Mouse (Mus musculus) gastrocnemius, postnatal 25 days (tissue): Measurements from ENCODE around the gene Bad. TPM values are rescaled to one million over a fixed set of nuclear protein-coding genes. Genes with fewer than 3 reads are reported as not detected.
"Not testable (repeated sequence)": the region's sequence is repeated elsewhere in the genome, so short reads cannot be mapped to it uniquely, and the experiment has no call there.

Experiments
- DNase-seq: peaks from one replicate; pipeline ENCODE4 v3.0.0; 2022
- long read RNA-seq, 2 experiments: library from polyadenylated mRNA; stranded (forward); transcript quantifications; one replicate each; pipeline ENCODE4 v2.0.0; 2021
- total RNA-seq, 2 experiments: library from RNA; stranded (reverse); gene quantifications; 1 replicate in 1 of 2; 2 replicates in 1 of 2; pipeline ENCODE4 v1.2.3; 2021

Gene Bad
- 10 to 100 TPM; 11.5 to 14.3 TPM for total RNA-seq
- long read RNA-seq, experiment 1, transcript Bad-202 (4 exons, 990 nt): major isoform, 13 of 26 reads
- long read RNA-seq, experiment 1, partial matches to known transcripts: 5 of 26 reads
- long read RNA-seq, experiment 1, other reads (novel, unspliced or antisense): 6 of 26 reads
- long read RNA-seq, experiment 2, transcript Bad-202 (4 exons, 990 nt): major isoform, 14 of 28 reads
- long read RNA-seq, experiment 2, partial matches to known transcripts: 5 of 28 reads
- long read RNA-seq, experiment 2, other reads (novel, unspliced or antisense): 5 of 28 reads

DNA sequence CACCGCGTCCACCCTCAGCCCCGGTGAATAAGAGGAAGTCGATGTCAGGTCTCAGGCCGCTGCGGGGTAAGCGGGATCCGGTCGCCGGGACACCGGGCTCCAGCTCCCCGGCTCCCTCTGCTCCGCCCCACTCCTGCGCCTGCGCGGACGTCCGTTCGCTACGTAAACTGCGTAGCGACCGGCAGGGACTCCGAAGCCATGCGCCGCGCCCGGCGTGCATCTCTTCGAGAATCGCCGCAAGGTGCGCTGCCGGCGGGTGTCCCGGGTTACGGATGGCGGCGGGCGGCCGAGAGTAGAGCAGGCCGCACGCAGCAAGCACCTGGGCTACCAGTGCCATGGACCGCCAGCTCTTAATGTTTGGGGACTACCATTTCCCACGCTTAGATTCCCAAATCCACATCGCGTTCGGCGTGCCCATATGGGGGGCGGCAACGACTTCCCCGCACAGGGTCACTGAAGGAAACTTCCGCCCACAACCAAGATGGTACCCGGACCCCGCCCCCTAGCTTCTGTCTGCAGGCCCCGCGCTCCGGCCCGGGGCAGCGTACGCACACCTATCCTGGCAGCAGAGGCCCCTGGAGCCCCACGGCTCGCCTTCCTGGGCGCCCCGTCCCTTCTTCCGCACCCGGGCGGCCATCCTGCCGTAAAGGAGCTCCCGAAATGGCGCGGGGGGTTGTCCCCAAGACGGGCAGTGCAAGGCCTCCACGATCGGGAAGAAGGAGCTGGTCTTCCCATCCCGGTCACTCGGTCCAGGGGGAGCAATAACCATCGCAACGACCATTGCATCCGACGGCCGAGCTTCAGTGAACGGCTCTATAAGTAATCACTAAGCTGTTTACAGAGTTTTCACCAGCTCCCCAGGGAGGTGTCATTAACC is at the start of gene Bad:
Bad (plus strand) TSS at position 490 of the 877 bp plus-strand sequence.
- DNase-seq: peak; percentile 92

DNA sequence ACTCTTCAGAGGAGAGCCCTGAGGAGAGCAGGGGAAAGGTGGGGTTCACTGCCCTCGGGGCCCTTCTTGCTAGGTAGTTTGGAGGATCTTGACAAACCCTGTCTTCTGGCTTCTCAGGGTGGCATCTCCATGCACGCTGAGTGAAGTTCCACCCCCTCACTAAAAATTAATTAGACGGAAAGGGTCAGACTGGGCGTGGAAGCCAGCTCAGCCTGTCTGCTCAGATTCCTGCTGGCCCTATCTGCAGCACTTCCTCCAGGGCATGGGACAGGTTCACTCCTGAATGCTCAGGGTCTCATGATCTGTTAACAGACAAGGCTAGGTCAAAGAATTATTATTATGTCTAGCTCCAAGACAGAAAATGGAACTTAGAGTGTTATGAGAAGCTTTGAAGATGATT is 49.1 kb upstream of the Bad start:
- no peak for DNase-seq

DNA sequence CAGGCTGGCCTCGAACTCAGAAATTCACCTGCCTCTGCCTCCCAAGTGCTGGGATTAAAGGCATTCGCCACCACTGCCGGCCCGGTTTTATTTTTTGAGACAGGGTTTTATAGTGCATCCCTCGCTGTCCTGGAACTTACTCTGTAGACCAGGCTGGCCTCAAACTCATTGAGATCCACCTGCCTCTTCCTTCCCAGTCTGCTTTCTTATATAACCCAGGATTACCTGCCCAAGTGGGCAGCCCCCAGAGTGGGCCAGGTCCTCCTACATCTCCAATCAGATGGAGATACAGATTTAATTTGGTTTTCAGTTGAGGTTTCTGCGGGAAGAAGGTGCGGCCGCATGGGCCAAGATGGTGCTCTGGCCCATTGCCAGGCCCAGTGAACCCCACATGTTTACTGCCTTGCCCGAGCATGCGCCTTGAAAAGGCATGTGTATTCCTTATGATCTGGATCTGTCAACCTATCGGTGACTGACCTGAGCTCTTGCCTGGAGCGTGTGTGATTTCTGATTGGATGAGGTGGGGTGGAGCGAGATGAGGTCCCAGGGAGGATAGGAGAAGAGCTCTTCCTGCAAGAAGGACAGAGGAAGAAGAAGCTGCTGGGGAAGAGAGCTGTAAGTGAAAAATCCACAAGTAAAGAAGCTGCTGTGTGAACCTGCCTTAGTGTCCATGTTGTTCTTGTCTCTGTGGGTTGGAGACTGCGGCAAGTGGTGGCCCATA is 47.8 kb upstream of the Bad start:
- DNase-seq: no peak

DNA sequence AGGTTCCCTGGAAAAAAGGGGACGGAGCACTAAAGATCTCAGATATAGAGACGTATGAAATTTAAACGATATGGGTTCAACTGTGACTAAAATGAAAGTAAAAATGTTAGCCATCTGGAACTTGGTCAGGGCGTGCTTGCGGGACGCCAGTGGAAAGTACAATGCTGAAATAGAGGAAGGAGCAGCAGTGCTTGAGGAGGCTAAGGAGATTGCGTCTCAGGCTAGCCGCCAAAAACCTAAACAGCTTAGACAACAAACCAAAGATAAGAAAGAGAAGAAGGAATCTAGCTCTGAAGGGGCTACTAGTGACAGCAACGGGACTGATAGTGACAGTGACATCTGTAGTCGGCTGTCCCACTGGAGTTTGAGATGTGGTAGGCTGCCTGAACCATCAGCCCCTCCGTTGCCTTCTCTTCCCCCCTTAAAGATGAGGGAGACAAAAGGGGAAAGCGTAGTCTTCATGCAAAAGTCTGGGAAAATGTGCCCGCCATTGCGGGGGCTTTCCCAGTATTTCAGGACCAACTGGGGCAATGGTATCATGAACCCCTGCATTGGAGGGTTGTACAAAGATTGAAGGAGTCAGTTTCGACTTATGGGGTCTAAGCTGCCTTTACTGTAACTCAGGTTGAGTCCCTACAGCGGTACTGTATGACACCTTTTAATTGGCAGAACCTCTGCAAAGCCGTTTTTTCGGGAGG is 45.9 kb upstream of the Bad start:
- DNase-seq: not testable (repeated sequence)

DNA sequence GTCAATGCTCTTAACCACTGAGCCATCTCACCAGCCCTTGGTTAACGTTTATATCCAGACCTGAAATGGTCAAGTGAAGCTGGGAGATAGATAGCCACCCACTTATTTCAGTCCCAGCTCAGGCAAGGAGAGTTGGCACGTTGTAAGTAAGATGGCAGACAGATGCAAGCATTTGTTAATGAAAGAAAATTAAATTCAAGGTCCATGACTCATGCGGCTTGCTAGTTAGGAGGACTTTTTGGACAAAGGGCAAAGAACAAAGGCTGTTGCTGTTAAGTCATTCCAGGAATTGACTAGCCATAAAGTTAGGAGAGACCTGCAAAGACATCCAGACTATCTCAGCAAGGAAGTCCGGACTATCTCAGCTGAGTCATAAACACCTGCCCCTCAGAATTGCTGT is 42.0 kb upstream of the Bad start:
- no peak for DNase-seq

DNA sequence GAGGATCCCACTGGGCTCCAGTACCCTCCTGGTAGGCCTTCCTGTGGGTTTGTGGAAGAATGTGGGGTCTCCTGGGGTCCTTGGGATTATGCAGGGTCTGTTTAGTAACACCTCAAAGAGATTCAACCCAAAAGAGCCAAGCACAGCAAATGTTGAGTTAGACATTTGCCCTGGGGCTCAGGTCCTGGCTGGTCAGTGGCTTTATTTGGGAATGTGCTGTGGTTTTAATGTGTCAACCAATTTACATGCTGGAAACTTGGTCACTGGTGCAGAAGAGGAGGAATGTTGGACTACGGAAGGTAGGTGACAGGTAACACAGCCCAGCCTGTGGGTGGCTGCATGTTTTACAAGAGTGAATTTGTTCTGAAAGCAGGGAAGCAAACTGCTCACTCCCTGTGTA is 38.6 kb upstream of the Bad start:
- no peak for DNase-seq

DNA sequence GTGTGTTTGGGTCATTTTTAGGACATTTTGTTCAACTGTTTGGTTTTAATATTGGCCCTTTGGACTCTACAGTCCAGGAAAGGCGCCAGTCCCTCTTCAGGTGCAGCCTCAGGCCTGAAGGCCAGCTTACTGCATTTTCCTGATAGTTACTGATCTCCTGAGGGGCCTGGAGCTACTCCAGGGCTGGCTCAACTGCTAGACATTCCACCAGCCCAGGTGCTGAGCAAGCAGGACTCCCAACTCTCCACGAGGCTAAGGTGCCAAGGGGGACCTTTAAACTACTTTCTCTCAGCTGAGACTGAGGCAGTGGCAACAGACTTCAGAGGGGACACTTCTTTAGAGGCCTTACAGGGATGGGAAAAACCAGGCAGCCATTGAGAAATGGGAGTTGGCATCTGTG is 36.8 kb upstream of the Bad start:
- DNase-seq: no peak

DNA sequence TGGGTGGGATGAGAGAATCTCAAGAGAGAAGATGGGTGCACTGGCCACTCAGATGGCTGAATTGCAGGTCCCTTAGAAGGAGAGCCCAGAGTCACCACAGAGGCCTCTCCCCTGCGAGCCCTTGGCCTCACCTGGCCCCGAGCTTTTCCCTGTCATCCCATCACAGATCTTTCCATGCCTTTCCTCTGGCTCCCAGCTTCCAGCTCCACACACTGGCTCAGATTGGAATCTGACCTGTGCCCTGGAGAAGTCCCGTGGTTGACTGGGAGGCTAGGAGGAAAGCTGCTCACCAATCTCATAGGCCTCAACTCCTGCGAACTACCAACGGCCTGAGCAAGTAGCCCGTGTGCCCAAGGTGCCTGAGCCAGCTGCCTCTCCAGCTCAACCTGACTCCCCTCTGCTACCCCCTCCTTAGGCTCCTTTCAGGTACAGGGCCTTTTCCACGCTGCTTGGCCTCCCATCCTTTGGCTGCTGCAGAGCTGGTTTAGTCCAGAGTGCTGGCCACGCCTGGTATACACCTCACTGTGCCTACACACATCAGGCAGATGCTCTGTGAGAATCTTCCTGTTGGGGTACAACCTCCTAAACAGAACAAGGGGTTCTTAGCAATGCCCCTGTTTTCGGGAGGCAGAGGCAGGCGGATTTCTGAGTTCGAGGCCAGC is 36.0 kb upstream of the Bad start:
- no peak for DNase-seq

DNA sequence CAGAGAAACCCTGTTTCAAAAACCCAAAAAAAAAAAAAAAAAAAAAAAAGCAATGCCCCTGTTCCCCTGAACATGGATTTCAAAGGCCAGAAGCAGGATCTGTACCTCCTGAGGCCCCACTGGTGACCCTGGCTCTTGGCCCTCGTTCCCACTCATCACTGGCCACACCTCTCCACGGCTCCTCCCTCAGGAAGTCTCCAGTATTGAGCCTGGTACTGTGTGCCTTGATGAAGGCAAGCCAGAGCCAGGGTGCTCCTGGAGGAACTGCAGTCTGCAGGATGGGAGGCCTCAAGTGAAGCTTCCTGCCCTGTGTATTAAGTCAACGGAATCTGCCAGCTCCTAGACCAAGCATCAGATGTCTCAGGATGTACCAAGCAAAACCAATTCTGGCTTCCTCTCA is 35.5 kb upstream of the Bad start:
- DNase-seq: no peak

DNA sequence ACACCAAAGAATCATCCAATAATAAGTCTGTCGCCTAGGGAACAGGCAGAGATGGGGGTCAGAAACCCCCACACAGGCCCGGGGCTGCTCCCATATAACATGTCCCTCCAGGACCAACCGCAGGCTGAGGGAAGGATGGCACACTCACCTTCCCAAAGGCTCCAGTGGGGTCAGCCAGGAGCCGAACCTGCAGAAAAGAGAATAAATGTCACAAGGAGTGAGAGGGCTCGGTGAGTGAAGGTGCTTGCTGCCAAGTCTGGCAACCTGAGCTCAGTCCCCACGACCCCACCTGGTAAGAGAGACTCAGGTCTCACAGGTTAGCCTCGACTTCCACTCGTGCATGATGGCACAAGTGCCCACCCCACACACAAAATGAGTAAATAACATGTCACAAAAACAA is 34.6 kb upstream of the Bad start:
- DNase-seq: no peak

DNA sequence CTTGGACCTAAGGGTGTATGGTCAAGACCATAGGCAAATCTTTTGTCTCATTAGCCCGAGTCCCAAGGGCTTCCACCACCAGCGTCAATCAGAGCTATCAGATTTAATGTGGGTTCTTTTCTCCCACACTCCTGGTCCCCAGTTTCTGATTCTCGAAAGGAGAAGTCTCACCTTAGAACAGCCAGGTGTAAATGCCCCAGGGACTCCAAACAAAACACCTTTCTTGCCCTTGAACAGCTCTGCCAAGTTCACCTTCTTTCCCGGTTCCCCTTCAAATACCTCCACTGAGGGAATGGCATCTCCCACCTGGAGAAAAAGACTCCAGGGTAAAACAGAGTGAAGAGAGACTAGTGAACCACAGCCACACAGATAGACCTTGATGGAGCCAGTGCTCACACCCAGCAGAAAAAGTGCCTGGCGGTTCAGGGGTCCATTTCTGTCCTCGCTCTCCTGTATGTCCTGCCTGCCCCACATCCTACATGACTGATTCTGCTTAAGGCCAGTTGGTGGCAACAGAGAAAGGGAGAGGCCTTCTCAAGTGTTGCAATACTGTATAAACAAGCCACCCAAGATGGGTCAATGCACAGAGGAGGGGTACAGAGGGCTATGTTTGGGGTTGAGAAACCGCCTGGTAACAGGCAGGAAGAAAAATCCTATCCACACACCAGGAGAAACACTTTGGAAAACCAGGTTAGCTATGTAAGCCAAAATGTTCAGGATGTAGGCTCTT is 33.7 kb upstream of the Bad start:
- DNase-seq: no peak

DNA sequence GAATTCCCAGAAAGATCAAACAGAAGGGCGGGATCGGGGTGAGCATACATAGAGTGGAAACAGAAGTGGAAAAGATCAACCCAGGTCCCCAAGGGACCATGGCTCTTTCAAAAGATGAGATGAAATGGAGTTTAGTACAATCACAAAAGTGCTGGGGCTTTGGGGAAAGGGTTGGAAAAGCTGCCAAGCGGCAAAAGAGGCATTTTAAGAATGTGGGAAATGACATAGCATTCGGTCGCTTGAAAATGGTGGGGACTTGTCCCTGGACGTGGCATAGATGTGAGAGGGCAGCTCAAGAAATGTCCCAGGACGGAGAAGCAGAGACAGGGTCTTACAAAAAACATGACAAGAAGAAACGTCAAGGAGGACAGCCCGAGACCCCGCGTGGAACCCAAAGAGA is 32.6 kb upstream of the Bad start:
- no peak for DNase-seq

DNA sequence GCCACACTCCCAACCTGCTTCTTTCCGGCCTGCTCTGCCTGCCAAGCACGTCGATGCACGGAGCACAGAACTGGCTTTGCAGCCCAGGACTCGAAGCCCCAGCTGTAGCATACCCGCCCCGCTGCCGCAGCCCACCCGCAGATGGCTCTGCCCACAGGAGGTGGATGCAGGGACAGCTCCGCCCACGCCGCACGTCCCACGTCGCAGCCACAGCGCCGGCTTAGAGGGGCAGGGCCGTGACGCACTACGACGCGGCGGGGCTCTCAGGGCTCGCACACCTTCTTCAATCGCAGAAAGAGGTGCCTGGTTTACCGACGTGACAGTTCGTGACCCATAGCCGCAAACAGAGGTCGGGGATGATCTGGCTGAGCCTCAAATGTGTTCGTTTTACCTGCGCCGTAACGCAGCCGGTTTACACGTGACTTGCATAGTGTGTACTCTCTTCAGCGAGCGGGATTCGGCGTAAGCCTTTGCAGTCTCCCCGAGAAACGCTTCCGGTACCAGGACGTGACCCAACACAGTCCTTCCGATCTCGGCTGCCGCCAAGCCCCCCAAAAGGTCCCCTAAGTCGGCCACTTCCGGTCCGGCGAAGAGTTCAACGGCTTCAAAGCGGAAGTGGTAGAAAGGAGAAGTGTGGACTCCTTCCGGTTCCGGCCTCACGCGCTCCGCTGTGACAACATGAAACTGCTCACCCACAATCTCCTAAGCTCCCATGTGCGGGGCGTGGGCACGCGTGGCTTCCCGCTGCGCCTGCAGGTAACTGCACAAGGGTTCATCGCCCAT is 32.0 kb upstream of the Bad start, which contains the start of the genes Trmt112 and Prdx5:
Trmt112 (plus strand) TSS at position 192 of the 783 bp plus-strand sequence.
Prdx5 (minus strand) TSS at position 600 of the 783 bp plus-strand sequence.
- DNase-seq: peak; percentile 92

DNA sequence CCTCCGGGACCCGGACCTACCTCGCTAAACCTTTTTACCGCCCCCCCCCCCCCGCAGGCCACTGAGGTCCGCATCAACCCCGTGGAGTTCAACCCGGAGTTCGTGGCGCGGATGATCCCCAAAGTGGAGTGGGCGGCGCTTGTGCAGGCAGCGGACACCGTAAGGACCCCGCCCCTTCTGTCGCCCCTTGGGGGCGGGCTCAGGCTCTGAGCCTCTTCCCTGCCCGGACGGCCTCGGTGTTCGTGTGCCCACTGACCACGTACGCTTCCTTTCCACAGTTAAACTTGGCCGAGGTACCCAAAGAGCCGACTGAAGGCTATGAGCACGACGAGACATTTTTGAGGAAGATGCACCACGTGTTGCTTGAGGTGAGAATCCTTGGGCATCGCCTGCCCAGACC is 31.4 kb upstream of the Bad start:
- DNase-seq: peak; percentile 70

DNA sequence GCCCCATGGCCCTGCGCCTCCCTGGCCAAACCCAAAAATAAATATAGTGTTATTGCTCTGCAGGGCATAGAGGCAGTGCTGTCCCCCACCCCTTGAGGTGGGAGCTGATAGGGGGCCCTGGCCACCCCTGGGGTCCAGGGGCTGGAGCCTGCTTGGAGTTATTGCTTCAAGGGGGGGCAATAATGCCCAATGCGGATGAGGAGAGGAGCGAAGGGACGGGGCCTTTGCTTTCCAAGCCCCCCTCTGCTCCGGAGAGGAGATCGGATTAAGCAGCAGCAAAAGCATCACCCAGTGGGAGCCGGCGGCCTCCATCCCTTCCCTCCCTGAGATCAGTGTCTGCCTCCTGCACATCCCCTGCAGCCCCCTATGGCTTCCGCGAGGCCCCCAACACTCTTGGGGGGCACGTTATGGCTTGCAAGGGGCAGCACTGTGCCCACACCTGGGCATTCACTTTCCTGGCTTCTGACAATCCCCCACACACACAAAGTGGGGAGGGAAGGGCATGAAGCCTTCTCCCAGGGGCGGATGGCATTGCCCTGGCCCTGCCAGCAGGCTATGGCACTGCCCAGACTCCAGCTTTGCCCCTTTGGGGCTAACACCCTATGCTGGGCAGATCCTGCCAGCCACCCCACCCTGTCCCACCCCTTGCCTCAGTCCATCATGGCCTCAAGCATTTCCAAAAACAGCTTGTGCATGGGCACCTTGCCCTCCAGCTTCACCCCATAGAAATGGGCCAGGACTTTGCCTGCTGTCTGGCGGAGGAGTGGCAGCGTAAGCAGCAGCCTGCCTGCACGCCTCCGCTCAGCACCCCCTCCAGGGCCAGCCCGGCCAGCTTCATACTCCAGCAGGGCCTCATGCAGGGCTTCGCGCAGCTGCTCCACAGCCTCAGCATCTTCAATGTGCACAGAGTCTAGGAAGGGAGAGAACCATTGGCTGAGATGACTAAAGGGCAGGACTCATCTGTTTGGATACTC is 30.3 kb upstream of the Bad start:
- no peak for DNase-seq

DNA sequence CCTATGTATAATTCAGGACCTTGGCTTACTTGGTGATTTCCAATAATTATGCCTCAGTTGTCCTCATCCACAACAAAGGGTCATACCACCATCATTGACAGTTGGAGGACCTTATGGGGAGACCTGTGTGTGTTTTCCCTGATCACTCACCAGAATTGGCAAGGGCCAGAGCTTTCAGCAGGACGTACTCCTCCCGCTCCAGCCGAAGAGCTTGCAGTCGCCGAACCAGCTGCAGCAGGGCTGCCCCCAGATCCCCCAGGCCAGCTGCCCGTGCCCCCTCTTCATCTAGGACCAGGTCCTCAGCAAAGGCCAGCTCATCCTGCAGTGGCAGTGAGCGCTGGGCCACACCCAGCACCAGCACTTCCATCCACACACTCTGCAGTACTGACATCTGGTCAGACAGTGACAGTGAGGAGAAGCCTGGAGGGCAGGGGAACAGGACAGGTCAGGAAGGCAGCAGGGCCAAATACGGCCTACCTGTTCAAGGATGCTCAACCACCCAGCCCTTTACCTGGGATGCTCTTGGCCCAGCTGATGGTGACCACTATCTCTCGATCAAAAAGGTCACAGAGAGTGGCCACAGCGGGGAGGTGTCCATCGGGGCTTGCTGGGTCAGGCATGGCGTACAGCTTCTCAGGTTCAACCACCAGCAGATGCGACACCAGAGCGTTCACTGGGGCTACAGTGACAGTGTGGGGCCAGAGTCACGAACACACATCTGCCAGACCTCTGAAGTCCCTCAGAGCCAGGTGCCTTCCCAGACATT is 29.3 kb upstream of the Bad start:
- no peak for DNase-seq

DNA sequence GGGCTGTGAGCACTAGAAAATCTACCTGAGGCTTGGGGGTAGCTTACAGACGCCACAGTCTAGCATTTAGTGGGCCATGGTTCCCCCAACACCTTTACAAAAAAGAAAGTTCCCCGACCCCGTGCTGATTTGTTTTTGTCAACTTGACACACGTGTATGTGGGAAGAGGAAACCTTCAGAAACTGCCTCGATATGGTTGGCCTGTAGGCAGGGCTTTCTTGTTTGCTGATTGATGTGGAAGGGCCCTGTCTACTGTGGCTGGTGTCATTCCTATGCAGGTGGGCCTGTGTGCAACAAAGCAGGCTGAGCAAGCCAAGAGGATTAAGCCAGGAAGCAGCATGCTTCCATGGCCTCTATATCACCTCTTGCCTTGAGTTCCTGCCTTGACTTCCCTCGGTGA is 28.6 kb upstream of the Bad start:
- DNase-seq: no peak

DNA sequence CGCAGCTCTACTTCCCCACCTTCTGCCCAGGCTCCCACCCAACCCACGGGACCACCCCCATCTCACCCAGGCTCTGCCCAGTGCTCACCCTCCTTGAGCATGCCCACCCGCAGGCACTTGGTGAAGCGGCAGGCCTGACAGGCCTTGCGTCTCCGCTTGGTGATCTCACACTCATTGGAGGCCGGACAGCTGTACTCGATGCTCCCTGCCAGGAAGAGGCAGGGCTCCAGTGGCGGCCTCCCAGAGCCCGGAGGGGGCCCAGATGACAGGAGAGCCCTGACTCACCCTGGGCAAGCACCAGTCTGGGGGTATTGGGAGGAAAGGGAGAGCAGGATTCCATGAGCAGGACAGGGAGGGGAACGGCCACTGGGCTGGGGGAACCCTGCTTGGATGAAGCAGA is 27.7 kb upstream of the Bad start:
- DNase-seq: no peak
